Mouse (Mus musculus) MEL (cell line): ENCODE results near the gene Spdye4a.

Source experiments
- CTCF ChIP-seq, 3 experiments: IDR thresholded peaks in 2 of 3; conservative IDR thresholded peaks in 1 of 3; 2 replicates each; pipeline ENCODE4 v1.5.1; 2011 to 2012; ENCODE audit warnings: low read length in 3 of 3, low read depth in 2 of 3, mild to moderate bottlenecking in 2 of 3, improper control_type of control experiment in 1 of 3, inconsistent platforms in 1 of 3, mixed read lengths in 1 of 3, moderate library complexity in 1 of 3; ENCODE audit not compliant: control insufficient read depth in 1 of 3, insufficient read depth in 1 of 3, poor library complexity in 1 of 3, severe bottlenecking in 1 of 3
- JUND ChIP-seq: IDR thresholded peaks from 2 replicates; pipeline ENCODE4 v1.6.1; 2011; ENCODE audit warnings: low read depth, mild to moderate bottlenecking, improper control_type of control experiment, low read length
- POLR2AphosphoS2 ChIP-seq: IDR thresholded peaks from 2 replicates; pipeline ENCODE4 v1.6.1; 2011; ENCODE audit warnings: low read length, improper control_type of control experiment
- POLR2AphosphoS5 ChIP-seq: IDR thresholded peaks from 2 replicates; pipeline ENCODE4 v1.6.1; 2012; ENCODE audit warnings: low read depth, borderline replicate concordance, mild to moderate bottlenecking, inconsistent platforms, low read length, moderate library complexity, mixed read lengths
- ZC3H11A ChIP-seq: IDR thresholded peaks from 2 replicates; pipeline ENCODE4 v1.6.1; 2012; ENCODE audit warnings: low read depth, mild to moderate bottlenecking, inconsistent platforms, low read length, improper control_type of control experiment

DNA sequence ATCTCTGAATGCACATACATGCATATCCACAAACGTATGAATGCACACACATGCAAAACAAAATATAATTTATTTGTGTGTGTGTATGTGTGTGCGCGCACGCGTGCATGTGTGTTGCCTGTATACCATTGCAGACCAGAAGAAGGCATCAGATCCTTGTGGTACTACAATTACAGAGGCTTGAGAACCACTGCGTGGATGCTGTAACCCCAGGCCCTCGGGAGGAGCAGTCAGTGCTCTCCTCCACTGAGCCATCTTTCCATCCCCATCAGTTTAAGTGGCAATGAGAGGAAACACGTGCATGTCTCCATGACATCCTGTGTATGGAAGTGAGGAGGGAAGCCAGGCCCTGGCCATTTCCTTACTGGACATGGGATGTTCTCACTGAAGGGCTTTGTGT, 33.9 kb downstream of the Spdye4a start:
- TF ChIP-seq CTCF (IDR thresholded peaks at IDR 0.05 in 2 of 3, conservative IDR thresholded peaks at IDR 0.05 in 1 of 3; ENCODE audit: control insufficient read depth in 1 of 3, insufficient read depth in 1 of 3, low read depth in 2 of 3, low read length in 3 of 3, poor library complexity in 1 of 3, severe bottlenecking in 1 of 3) (no peak), POLR2AphosphoS2 (no peak), POLR2AphosphoS5 (no peak), JUND (no peak), ZC3H11A (no peak)
